Mouse (Mus musculus) right cerebral cortex, postnatal 4 days (tissue): ENCODE measurements around the gene Hist1h3b.
A peak's percentile ranks its signal among the peaks of the same experiment; 100 is the strongest.
"Not testable (repeated sequence)": the region's sequence is repeated elsewhere in the genome, so short reads cannot be mapped to it uniquely, and the experiment has no call there.

Source experiments
- DNase-seq: peaks from one replicate; pipeline ENCODE4 v3.0.0-alpha.2; 2022

Gene Hist1h3b

DNA sequence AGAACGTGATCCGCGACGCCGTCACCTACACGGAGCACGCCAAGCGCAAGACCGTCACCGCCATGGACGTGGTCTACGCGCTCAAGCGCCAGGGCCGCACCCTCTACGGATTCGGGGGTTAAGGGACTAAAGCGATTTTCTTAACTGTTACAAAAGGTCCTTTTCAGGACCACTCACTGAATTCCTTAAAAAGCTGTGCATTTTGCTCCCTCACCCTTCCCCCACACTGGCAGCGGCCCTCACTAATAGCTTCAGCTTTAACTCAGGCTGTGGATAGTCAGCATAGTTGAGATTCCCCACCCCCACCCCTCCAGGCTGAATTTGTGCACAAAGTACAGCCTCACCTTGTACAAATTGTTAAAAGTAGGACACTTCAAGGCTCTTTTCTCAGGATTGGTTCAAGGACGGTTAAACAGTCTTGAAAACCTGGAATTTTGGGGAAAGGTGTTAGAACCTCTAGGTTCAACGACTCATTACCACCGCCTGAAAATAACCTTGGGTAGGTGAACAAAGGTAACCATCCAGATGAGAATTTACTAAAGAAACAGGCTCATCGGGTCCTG lies 5.2 kb downstream of the Hist1h3b start:
- no peak for DNase-seq

DNA sequence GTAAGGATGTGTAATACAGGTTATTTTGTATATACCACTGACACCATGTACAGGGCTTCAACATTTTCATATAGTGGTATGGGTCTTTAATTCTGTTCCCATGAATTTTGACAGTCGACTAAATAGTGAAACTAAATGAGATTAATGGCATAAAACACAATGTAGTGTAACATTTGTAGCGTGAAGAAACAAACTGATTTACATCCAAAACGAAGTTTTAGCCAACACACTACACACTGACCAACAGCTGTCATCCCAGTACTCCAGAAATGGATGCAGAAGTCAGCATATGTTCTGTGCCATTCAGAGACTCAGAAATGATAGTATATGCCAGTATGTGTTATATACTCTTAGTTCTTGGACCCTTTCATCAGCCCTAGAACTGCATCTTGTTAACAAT lies 5.9 kb downstream of the Hist1h3b start:
- DNase-seq, result no peak

DNA sequence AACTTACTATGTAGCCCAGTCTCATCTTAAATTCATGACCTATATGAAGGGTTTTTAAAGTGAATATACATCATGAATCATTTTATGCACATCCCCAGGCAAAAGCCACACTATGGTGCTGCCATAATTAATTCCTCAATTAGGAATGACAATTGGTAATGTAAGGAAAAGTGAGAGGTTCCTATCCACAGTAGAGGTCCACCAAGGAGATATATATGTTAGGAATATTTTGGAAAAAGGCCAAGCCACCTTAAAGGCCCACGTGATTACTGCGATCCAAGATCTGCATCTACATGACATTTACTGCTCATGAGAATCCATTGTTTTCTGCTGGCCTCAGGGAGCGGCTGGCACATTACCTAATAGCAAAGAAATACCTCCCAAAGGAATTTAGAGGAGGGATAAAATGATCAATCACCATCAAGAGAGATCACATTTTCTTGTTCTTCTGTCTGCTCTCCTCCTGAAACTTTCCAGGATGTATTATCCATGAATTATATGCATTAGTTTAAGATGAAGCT lies 7.2 kb downstream of the Hist1h3b start:
- DNase-seq, result no peak

- DNase-seq, result no peak
Observed at GRCm38 (mm10) chr13:23759916-23760239, 7.8 kb downstream of the Hist1h3b start.

- no peak for DNase-seq
Observed at GRCm38 (mm10) chr13:23760240-23760971, 8.3 kb downstream of the Hist1h3b start.

DNA sequence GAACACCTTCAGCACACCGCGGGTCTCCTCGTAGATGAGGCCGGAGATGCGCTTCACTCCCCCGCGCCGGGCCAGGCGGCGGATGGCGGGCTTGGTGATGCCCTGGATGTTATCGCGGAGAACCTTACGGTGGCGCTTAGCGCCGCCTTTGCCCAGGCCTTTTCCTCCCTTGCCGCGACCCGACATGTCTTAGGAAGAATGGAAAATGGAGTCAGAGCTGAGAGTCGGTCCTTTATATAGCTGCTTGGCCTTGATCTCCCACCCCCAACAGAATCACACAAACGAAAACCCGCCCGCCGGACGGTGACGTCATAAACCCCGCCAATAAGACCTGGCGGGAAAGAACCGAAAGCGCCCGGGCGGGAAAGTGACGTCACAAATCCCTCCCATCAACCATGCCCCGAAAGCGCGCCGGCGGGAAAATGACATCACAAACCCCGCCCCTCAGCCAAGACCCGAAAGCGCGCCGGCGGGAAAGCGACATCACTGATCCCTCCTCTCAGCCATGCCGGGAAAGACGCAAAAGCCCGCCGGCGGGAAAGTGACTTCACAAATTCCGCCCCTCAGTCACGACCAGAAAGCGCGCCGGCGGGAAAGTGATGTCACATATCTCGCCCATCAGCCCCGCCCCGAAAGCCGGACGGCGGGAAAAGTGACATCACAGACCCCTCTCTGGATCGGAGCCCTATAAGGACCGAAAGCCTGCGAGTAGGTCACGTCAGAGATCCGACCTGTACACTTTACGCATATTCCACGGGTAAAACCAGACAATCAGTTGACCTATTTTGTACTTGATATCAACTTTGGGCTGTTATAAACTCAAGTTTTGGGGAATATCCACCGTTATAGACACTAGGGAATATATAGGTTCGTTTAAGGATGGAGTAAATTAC lies 9.2 kb downstream of the Hist1h3b start, which contains the start of gene Hist1h4a:
TSS of gene Hist1h4a (minus strand) at position 259 of the 893 bp plus-strand sequence.
- peak; percentile 99 for DNase-seq

GRCm38 (mm10) chr13:23761871-23762821 lies 10.1 kb downstream of the Hist1h3b start, which contains the start of gene Hist1h3a:
TSS of gene Hist1h3a (minus strand) at chr13:23762386.
- peak; percentile 23 for DNase-seq

- DNase-seq, result no peak
Observed at GRCm38 (mm10) chr13:23763242-23763585, 11.1 kb downstream of the Hist1h3b start.

- peak; percentile 71 for DNase-seq
Observed at GRCm38 (mm10) chr13:23763586-23764323, 11.7 kb downstream of the Hist1h3b start, which contains the start of gene Hist1h1a. TSS of gene Hist1h1a (plus strand) at chr13:23763666.

DNA sequence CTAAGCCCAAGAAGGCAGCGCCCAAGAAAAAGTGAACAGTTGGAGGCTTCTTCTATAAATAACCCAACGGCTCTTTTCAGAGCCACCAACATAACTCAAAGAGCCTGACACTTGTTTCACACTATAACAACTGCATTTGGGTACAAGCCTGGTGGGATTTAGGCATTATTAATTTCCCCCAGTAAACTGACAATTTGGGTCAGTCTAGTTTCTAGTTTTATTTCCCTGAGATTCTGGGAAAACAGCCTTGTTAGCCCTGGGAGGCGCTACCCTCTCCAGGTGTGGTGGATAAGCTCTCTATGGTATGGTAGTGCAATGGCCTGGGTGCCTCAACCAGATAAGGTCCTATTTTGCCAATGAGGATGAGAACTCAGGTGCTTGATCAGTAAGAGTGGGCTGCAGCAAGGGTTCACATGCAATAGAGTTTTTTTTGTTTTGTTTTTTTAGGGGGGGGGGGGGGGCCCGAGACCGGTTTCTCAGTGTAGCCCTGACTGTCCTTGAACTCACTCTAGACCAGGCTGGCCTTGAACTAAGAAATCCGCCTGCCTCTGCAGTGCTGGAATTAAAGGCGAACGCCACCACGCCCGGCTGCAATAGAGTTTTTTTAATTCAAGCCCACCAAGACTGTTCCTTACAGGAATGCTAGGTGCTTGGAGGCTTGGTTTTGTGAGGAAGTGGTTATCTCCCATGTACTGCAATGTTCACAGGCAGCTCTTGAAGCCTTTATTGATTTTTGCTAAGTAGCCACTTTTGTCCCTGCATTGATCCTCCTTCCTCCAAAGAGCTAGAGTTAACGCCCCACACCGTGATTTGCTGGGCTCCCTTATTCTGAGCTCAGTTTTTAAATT lies 12.5 kb downstream of the Hist1h3b start:
- no peak for DNase-seq

DNA sequence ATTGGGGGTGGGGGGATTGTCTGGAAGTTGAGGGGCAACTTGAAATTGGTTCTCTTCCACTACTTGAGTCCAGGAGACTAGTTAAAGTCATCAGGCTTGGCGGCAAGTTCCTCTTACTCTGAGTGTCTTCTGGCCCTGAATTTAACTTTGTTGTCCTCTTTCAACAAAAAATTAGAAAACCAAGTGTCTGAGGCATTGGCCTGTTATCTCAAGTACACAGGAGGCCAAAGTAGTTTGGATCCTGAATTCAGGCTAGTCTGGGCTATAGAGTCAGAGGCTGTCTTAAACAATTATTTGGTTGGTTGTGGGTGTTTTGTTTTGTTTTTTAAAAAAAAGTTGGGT lies 13.1 kb downstream of the Hist1h3b start:
- DNase-seq, result no peak

DNA sequence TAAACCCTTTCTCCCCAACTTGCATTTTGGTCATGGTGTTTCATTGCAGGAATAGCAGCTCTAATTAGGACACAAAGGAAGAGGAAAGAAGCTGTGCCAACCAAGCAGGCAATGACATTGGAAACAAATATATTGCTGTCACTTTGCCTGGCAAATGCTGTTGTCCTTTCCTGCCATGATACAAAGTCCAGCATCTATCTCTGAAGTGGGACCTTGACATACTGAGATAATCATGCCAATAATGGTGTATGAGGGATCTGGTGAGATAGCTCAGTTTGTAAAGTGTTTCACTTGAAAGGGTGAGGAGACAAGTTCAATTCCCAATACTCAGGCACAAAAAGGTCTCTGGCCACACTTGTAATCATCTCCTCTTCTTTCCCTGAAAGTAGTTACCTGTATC lies 14.7 kb downstream of the Hist1h3b start:
- no peak for DNase-seq

DNA sequence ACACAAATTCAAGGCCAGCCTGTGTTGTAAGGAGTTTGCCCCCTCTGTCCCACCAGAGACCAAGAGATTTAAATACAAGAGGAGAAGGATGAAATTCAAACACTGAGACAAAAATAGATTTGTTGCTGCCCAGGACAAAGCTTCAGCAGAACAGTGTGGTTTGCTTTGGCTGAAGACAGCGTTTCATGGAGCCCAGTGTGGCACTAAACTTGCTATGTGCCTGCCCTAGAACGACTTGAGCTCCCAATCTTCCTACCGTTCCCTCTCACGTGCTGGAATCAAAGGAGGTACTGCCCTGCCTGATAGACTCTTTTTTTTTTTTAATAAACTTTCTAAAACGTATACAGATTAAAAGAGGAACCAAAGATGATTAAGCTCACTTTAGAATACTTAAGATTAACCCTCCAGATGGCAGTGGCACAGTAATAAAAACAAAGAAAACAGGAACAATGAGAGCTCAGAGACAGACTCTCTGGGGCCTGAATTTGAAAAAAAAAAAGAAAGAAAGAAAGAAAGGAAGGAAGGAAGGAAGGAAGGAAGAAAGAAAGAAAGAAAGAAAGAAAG lies 16.8 kb downstream of the Hist1h3b start:
- no peak for DNase-seq

- DNase-seq, result not testable (repeated sequence)
Observed at GRCm38 (mm10) chr13:23769613-23770012, 17.5 kb downstream of the Hist1h3b start, which contains the start of gene Trim38. TSS of gene Trim38 (plus strand) at chr13:23769913.

DNA sequence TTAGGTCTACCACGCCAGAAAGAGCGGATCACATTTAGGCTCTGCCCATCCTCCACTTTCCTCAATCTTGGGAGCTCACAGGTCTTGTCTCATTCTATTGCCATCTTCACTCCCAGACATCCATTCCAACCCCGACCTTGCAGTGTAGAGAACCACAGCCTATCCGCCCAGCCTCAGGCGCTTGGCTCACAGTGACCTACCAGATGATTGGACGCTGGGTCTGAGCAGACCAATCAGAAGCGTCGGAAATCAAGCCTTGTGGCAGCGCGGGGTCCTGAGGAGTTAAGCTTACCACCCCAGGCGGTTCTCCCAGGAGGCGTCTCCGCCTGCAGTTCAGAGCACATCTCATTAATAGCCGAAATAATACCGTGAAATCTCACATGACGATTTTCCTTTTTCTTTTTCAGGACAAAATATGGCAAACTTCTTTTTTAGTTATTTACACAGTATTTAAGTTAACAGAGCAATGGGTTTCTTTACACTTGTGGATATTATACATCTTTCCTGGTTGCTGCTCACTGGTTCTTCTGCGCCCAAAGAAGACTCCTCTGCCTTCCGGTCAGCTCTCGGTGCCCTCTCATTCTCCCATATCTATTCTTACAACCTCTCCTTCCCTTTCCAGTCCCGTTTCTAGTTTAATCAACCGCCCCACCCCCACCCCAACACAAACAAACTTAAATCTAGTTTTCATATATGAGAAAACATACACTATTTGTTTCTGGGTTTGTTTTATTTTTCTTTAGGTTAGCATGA lies 20.7 kb downstream of the Hist1h3b start:
- DNase-seq, result peak; percentile 21

GRCm38 (mm10) chr13:23778339-23778738 lies 26.3 kb downstream of the Hist1h3b start:
- no peak for DNase-seq

GRCm38 (mm10) chr13:23779025-23779424 lies 27.0 kb downstream of the Hist1h3b start:
- no peak for DNase-seq

DNA sequence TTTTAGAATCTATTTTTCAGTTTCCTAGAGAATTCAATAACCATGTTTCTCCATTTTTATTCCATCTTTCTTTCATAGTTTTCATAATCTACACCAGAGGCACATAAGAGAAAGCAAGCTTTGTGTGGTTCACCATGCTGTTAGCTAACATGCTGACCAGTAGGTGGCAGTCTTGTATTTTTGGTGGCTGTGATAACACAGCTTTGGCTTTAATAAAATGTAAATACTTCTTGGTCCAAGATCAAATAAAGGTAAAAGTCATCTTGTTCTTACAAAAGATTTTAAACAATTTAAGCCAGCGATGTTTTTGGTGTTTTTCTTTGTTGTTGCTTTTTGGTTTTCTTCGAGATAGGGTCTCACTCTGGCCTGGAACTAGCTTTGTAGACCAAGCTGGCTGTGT lies 40.5 kb downstream of the Hist1h3b start:
- DNase-seq, result peak; percentile 42

DNA sequence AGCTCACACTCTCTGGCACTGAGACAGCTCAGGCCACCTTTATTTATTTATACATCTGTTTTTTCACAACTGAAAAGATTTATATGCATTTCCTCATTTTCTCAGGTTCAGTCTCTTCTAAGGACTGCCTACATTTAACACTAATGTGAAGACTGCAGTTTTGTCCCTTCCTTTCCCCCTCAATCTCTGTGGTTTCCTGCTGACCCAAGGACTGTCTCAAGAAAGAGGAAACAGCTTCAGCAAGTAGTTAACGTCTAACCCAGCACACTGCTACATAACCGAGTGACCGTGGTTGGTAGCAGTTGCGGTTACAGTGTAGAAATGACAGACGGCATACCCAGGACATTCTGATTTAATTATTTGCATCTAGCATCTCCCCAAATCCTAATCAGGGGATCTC lies 47.3 kb downstream of the Hist1h3b start:
- no peak for DNase-seq
